Mouse (Mus musculus) olfactory bulb, adult 2 months (tissue): ENCODE results near the gene Gpr68. TPM values are rescaled to one million over a fixed set of nuclear protein-coding genes. Genes with fewer than 3 reads are reported as not detected.

Experiments
- H3K27ac ChIP-seq: fragments of 200-500 bp; 2 replicates; pipeline ENCODE4 v1.5.1; 2012; ENCODE audit warnings: low read depth, low read length; ENCODE audit not compliant: insufficient read depth
- H3K4me1 ChIP-seq: fragments of 200-500 bp; 2 replicates; pipeline ENCODE4 v1.6.1; 2012; ENCODE audit warnings: low read length; ENCODE audit not compliant: control insufficient read depth, insufficient read depth
- H3K4me3 ChIP-seq: fragments of 200-500 bp; 2 replicates; pipeline ENCODE4 v1.5.1; 2012; ENCODE audit warnings: mild to moderate bottlenecking, low read depth, low read length, moderate library complexity; ENCODE audit not compliant: insufficient read depth
- CTCF ChIP-seq: fragments of 200-500 bp; IDR thresholded peaks from 2 replicates; pipeline ENCODE4 v1.5.1; 2012; ENCODE audit warnings: low read depth, mild to moderate bottlenecking, low read length, moderate library complexity; ENCODE audit not compliant: insufficient read depth
- POLR2A ChIP-seq: fragments of 200-500 bp; IDR thresholded peaks from 2 replicates; pipeline ENCODE4 v1.6.1; 2012; ENCODE audit warnings: mild to moderate bottlenecking, low read depth, low read length, moderate library complexity; ENCODE audit not compliant: insufficient read depth
- WGBS: fragments of 180-500 bp; shearing (Covaris S2); methylation state at CpG from one replicate; pipeline ENCODE4 v1.1.7; 2018; 5-methylcytosine and 5-hydroxymethylcytosine counted together
- polyA plus RNA-seq: library from polyadenylated mRNA; stranded (reverse); fragments of >200 nt; gene quantifications from 2 replicates; pipeline ENCODE4 v1.2.4, GENCODE M21; 2012; ENCODE audit warnings: low replicate concordance; ENCODE audit not compliant: missing spikeins, insufficient read depth, insufficient read length

Gpr68 gene
- polyA plus RNA-seq, result not detected in 2 replicates

DNA sequence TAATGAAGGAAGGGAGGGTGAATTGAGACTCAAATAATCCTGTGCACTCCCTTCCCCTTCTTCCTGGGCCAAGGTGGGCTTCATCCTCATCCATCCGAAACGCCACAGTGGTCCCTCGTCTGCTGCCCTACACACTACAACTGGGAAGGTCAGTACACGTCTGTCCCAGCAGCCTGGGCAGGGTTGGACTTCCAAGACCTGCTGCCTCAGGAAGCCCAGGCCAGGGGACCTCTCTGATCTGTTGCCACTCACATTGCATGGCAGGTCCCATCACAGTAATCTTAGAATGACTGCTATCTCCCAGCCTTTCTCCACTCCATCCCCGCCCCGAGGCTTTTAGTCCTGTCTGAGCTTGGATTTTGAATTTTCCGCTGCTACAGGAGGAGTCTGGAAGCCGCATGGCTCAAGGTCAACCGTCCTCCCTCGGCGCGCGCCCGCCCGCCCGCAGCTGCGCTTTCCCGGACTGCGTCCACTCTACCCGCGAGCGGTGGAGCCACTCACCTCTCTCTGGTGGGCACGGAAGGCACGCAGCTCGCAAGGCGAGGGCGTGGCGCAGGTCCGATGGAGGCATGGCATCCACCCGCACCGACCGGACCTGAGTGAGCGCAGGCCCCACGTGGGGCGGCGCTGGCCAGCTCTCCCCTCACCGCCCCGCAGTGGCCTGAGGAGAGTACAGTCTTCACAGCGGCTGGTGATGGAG is at the start of gene Gpr68:
TSS of gene Gpr68 (minus strand) at position 601 of the 700 bp plus-strand sequence.
- Histone ChIP-seq H3K27ac (no peak within 1 kb of the TSS), H3K4me1 (peaks cover 11% of the 10 kb centered on the region), H3K4me3 (peak within 1 kb of the TSS; percentile 61)
- TF ChIP-seq POLR2A (no peak), CTCF (no peak)
- WGBS, result 7% methylated on average over 39 of the region's 39 CpGs

DNA sequence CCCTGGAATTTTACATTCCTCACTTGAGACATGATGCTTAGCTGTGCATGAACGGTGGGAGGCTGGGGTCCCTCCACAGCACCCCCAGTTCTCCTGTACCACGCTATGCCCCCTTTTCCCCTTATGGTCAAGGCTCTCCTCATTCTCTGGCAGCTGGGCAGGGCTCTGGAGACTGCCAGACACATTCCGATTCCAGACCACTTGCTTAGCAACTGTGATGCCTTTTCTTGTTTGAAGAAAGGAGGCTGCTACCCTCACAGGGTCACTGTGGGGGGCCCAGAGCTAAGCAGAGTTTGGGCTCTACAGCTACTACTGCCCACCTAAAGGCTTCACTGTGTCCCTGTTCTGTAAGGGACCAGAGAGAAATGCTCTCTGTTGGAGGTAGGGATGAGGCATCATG is 49.3 kb upstream of the Gpr68 start:
- 63% methylated on average over 3 of the region's 3 CpGs for WGBS
- Histone ChIP-seq H3K4me1 (peaks cover 7% of the 10 kb centered on the region; the same call in 1 of the 2 replicates), H3K27ac (no peak overlapping the region), H3K4me3 (no peak overlapping the region)
- TF ChIP-seq POLR2A (no peak), CTCF (no peak)

DNA sequence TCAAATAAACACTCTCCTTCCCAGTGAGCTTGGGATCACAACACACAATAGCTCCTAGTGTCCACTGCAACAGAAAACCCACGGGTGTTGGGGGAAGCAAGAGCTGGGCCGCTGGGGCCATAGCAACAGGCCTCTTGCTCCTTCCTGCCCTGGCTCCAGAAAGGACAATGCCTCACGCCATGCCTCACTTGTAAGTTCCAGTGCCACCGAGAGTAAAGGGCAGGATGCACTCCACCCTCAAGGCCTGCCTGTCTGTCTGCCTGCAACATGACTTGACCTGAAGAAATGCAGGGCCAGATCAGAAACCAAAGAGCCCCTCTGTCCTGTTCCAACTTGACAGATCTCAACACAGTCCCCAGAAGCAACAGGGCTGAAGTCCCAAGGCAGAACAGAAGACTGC is 48.8 kb upstream of the Gpr68 start:
- no peak for TF ChIP-seq CTCF
- TF ChIP-seq POLR2A, result no peak
- WGBS, result 71% methylated on average over 4 of the region's 4 CpGs
- Histone ChIP-seq H3K4me3 (no peak overlapping the region), H3K4me1 (peaks cover 7% of the 10 kb centered on the region; the same call in 1 of the 2 replicates), H3K27ac (no peak overlapping the region)

DNA sequence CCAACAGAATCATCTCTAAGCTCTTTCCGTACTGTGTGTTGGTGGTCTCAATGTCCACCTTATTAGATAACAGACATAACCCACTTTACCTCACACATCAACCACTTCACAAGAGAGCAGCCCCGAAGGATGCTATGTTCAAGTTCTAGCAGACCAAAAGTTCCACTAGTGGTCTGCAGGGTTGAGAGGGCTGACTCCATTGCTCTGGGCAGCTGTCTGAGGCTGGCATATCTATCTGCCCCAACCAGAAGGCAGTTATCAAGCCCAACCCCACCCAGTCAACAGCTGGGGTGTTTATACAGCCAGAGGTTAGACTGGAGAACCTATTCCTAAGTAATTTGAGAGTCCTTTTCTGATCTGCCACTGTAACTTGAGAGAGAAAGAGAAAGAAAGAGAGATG is 48.0 kb upstream of the Gpr68 start:
- Histone ChIP-seq H3K4me1 (peaks cover 7% of the 10 kb centered on the region; the same call in 1 of the 2 replicates), H3K4me3 (no peak overlapping the region), H3K27ac (no peak overlapping the region)
- WGBS, result 96% methylated on average over 2 of the region's 2 CpGs
- TF ChIP-seq CTCF, result no peak
- no peak for TF ChIP-seq POLR2A

DNA sequence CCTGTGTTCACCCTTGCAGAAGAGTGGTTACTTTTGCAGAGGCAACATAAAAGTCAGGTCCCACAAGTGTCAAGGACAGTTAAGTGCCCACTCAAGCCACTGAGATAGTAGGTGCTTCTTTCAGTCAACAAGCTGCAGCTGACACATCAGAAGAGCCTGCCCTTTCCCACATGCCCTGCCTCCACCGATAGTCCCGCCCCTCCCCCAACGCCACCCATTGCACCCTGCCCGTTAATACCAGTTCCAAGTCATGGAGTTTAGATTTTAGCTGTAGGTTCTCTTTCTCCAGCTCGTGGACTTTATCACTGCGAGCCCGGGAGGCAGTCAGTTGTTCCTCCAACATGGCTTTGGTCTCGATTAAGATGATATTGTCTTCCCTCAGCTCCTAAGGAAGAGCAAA is 45.9 kb upstream of the Gpr68 start:
- no peak overlapping the region for H3K4me3 ChIP-seq
- TF ChIP-seq CTCF (no peak), POLR2A (no peak)
- WGBS, result 89% methylated on average over 8 of the region's 8 CpGs
- peaks cover 5% of the 10 kb centered on the region; the same call in 1 of the 2 replicates for H3K4me1 ChIP-seq
- no peak overlapping the region for H3K27ac ChIP-seq

DNA sequence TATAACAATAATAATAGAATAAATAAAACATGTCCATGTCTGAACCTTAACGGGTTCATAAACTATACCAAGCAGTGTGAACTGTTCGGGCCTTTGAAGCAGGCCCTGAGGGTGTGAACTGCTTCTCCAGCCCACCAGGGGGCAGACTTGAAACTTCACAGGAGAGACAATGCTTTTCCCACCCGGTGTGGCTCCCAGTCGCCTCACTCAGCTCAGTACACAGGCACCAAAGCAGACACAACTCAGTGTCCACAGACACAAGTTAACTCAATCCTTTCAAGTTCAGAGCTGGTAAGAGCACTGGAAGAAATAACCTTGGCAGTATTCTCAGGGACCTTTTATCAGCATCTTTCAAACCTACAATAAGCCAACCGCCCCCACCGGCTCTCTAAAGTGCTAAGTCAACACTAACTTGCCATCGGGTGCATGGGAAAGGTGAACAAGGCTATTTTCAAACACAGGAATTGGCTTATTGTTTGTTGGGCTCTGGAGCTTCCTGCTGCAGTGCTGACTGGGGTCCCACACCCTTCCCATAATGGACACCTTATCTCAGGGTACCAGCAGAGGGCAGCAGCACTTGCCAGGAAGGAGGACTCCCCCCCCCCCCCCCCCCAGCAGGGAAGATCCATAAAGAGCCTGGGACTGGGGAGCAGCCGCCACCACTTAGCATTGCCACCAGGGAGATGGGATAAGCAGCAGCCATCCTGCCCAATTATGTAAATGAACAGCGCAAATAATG is 44.4 kb upstream of the Gpr68 start:
- H3K27ac ChIP-seq, result no peak overlapping the region

DNA sequence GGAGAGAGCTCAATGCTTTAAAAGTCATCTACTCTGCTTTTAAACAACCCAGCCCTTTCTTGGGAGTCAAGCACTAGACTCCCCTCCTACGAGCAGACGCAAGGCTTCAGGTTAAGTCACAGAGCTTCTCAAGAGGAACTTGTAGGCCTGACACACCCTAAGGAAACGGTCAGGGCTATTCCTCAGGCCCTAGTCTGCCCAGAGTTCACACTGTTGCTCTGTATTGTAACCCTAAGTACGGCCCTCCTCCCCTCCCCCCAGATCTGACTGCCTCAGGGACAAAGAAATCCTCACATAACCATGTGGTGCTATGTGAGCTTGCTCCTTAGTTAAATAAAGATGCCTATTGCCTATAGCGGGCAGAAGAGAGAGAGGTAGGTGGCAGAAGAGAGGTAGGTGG is 41.1 kb upstream of the Gpr68 start:
- WGBS, result 79% methylated on average over 5 of the region's 5 CpGs

More for the DNA sequence above, 44.4 kb upstream of the Gpr68 start:
- no peak overlapping the region for H3K4me3 ChIP-seq
- H3K4me1 ChIP-seq, result no peaks in the 10 kb centered on the region; the same call in 1 of the 2 replicates
- 28% methylated on average over 9 of the region's 9 CpGs for WGBS
- TF ChIP-seq POLR2A (no peak), CTCF (peak; percentile 50)

DNA sequence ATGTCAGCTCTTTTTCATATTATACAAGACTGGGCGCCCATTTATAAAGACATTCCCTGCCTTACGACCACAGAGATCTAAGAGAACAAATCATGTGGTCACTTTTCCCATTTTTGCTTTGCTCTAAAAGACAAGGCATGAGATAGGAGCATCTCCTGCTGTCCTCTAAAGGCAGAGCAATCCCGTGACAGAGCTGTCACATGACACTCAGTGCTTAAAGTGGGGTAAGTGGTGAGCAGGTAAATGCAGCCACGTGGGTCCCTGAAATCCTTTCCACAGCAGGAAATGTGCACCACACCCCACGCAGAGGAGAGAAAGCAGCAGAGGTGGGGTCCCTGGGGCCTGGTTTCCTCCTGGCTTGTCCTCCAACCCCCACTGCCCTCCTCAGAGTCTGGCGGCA is 40.0 kb upstream of the Gpr68 start:
- Histone ChIP-seq H3K27ac (no peak overlapping the region), H3K4me1 (no peaks in the 10 kb centered on the region), H3K4me3 (no peak overlapping the region)
- TF ChIP-seq CTCF (no peak), POLR2A (no peak)
- WGBS, result 94% methylated on average over 6 of the region's 6 CpGs

More for the DNA sequence above, 41.1 kb upstream of the Gpr68 start:
- H3K4me3 ChIP-seq, result no peak overlapping the region
- no peaks in the 10 kb centered on the region for H3K4me1 ChIP-seq
- TF ChIP-seq POLR2A, result no peak
- no peak for TF ChIP-seq CTCF
- no peak overlapping the region for H3K27ac ChIP-seq

DNA sequence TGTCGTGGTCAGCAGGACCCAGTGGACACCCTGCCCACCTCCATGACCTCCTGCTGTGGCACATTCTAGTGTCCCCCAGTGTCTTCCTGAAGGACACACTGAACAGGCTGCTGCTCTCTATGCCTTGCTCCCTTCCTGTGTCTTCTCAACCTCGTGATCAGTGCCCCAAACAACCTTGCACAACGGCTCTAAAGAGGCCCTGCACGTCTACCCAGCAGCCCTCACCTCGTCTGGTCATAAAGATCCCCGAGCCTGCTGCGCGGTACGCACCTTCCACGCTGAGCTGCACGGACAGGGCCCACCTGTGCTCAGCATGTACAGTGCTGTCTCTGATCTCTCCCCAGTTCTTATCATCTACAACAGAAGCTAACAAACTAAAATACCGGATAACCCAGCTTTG is 38.0 kb upstream of the Gpr68 start:
- Histone ChIP-seq H3K4me3 (no peak overlapping the region), H3K27ac (no peak overlapping the region), H3K4me1 (no peaks in the 10 kb centered on the region)
- WGBS, result 95% methylated on average over 12 of the region's 12 CpGs
- no peak for TF ChIP-seq POLR2A
